Mouse (Mus musculus) cerebellum, adult 2 months (tissue): ENCODE measurements at regions not wholly inside any gene's neighbourhood (a gene's known extent, or its start where the extent isn't known, plus 50 kb on each side); places are given as distances from the start of the nearest gene placed in this dataset.

Experiments
- DNase-seq, 2 experiments: peaks; one replicate each; pipeline ENCODE4 v3.0.0; 2021
- H3K27ac ChIP-seq: fragments of 200-500 bp; 2 replicates; pipeline ENCODE4 v1.5.1; 2012; ENCODE audit warnings: low read length, control low read depth, inconsistent platforms; ENCODE audit not compliant: insufficient read depth
- H3K27me3 ChIP-seq: fragments of 200-500 bp; 2 replicates; pipeline ENCODE4 v1.6.1; 2012; ENCODE audit warnings: inconsistent platforms, mild to moderate bottlenecking, low read length, moderate library complexity; ENCODE audit not compliant: control insufficient read depth, insufficient read depth
- H3K4me1 ChIP-seq: fragments of 200-500 bp; 2 replicates; pipeline ENCODE4 v1.6.1; 2011; ENCODE audit warnings: low read length; ENCODE audit not compliant: control insufficient read depth, insufficient read depth
- H3K4me3 ChIP-seq: fragments of 200-500 bp; replicated peaks from 2 replicates; pipeline ENCODE3; 2011; ENCODE audit warnings: mild to moderate bottlenecking, low read depth, low read length, control low read depth; ENCODE audit not compliant: insufficient read depth
- CTCF ChIP-seq: fragments of 200-500 bp; IDR thresholded peaks from 2 replicates; pipeline ENCODE4 v1.5.1; 2011; ENCODE audit warnings: low read depth, mild to moderate bottlenecking, control low read depth, low read length, moderate library complexity, borderline replicate concordance; ENCODE audit not compliant: insufficient read depth
- POLR2A ChIP-seq: fragments of 200-500 bp; IDR thresholded peaks from 2 replicates; pipeline ENCODE4 v1.6.1; 2011; ENCODE audit warnings: low read length, control low read depth, borderline replicate concordance; ENCODE audit not compliant: insufficient read depth
- WGBS: fragments of 180-500 bp; shearing (Covaris S2); methylation state at CpG from one replicate; pipeline ENCODE4 v1.1.7; 2018; 5-methylcytosine and 5-hydroxymethylcytosine counted together

DNA sequence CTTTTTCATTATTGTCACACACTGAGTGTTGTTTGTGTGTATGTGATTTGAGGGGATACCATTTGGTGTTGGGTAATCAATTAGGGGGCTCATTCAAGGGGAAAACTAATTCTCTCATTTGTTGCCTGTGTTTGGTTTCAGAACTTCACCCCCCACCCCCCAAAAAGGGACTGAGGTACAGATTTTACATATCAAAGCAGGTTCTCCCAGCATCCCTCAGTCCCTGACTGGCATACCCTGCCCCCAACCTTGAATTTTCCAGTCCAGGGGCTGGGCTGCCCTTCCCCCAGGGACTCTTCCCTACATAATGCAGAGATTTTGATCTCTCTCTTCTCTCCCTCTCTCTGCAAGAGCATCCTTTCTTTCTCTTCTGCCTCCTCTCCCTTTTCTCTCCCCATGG lies 155.5 kb downstream of the Dusp6 start:
- Histone ChIP-seq H3K27me3 (no peaks in the 10 kb centered on the region), H3K27ac (no peak overlapping the region), H3K4me1 (no peaks in the 10 kb centered on the region), H3K4me3 (no peak overlapping the region)
- TF ChIP-seq CTCF = no peak
- no peak for TF ChIP-seq POLR2A
- no peak for DNase-seq

GRCm38 (mm10) chr10:99419532-99419931 lies 156.5 kb downstream of the Dusp6 start:
- TF ChIP-seq CTCF = no peak
- no peak for TF ChIP-seq POLR2A
- Histone ChIP-seq H3K4me1 (no peaks in the 10 kb centered on the region), H3K27ac (no peak overlapping the region), H3K27me3 (no peaks in the 10 kb centered on the region), H3K4me3 (no peak overlapping the region)
- DNase-seq = no peak
- 68% methylated on average over 7 of the region's 7 CpGs for WGBS

GRCm38 (mm10) chr10:99423406-99423805 lies 160.4 kb downstream of the Dusp6 start:
- Histone ChIP-seq H3K4me1 (no peaks in the 10 kb centered on the region), H3K27me3 (no peaks in the 10 kb centered on the region), H3K27ac (no peak overlapping the region), H3K4me3 (no peak overlapping the region)
- no peak for TF ChIP-seq CTCF
- TF ChIP-seq POLR2A = no peak
- 97% methylated on average over 5 of the region's 5 CpGs for WGBS
- DNase-seq = no peak

DNA sequence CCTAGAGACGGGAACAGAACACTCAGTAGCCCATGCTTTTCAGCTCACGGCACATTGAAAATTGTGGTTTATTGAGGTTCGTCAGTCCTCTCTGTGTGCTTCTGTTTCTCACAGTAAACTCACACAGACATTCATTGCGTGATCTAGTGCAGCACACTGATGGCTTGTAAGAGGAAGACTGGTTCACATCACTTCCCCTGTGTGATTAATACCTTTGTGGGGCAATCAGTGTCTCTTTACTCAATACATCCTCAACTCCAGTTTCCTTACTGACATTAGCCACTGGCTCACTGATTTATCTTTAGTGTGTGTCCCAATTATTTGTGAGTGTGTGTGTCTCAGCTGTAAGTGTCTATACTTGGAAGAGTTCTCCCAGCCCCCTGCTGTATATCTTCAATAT lies 162.2 kb downstream of the Dusp6 start:
- no peak overlapping the region for H3K27ac ChIP-seq
- H3K4me3 ChIP-seq = no peak overlapping the region
- 91% methylated on average over 4 of the region's 4 CpGs for WGBS
- TF ChIP-seq POLR2A = no peak
- no peak for TF ChIP-seq CTCF
- no peaks in the 10 kb centered on the region for H3K4me1 ChIP-seq
- no peak for DNase-seq
- H3K27me3 ChIP-seq = no peaks in the 10 kb centered on the region

GRCm38 (mm10) chr10:99430175-99430574 lies 167.1 kb downstream of the Dusp6 start:
- no peaks in the 10 kb centered on the region for H3K4me1 ChIP-seq
- WGBS = 80% methylated on average over 9 of the region's 9 CpGs
- no peak for DNase-seq
- no peaks in the 10 kb centered on the region for H3K27me3 ChIP-seq
- no peak overlapping the region for H3K27ac ChIP-seq
- TF ChIP-seq CTCF = no peak
- no peak for TF ChIP-seq POLR2A
- no peak overlapping the region for H3K4me3 ChIP-seq

- H3K4me3 ChIP-seq = no peak overlapping the region
- no peaks in the 10 kb centered on the region for H3K27me3 ChIP-seq
- H3K27ac ChIP-seq = no peak overlapping the region
- DNase-seq = peak in 1 of 2 experiments; percentile 6
- TF ChIP-seq CTCF = no peak
- TF ChIP-seq POLR2A = no peak
- 51% methylated on average over 16 of the region's 16 CpGs for WGBS
- no peaks in the 10 kb centered on the region for H3K4me1 ChIP-seq
Observed at GRCm38 (mm10) chr10:99430669-99431561, 167.9 kb downstream of the Dusp6 start.

- TF ChIP-seq CTCF = no peak
- no peak for TF ChIP-seq POLR2A
- no peak for DNase-seq
- H3K27me3 ChIP-seq = no peaks in the 10 kb centered on the region
- no peaks in the 10 kb centered on the region for H3K4me1 ChIP-seq
- no peak overlapping the region for H3K4me3 ChIP-seq
- H3K27ac ChIP-seq = no peak overlapping the region
Observed at GRCm38 (mm10) chr10:99437060-99437459, 174.0 kb downstream of the Dusp6 start.

- no peak overlapping the region for H3K4me3 ChIP-seq
- no peak for DNase-seq
Observed at GRCm38 (mm10) chr10:99440169-99440568, 177.1 kb downstream of the Dusp6 start.

More at GRCm38 (mm10) chr10:99440169-99440568, 177.1 kb downstream of the Dusp6 start:
- Histone ChIP-seq H3K4me1 (no peaks in the 10 kb centered on the region), H3K27ac (no peak overlapping the region), H3K27me3 (no peaks in the 10 kb centered on the region)
- 86% methylated on average over 5 of the region's 5 CpGs for WGBS
- TF ChIP-seq POLR2A (no peak), CTCF (no peak)
